Mouse (Mus musculus) cerebellum, adult 8-10 months (tissue): ENCODE measurements at regions not wholly inside any gene's neighbourhood (a gene's known extent, or its start where the extent isn't known, plus 50 kb on each side); places are given as distances from the start of the nearest gene placed in this dataset.

Experiments
- DNase-seq: peaks from one replicate; pipeline ENCODE4 v3.0.0; 2022

DNA sequence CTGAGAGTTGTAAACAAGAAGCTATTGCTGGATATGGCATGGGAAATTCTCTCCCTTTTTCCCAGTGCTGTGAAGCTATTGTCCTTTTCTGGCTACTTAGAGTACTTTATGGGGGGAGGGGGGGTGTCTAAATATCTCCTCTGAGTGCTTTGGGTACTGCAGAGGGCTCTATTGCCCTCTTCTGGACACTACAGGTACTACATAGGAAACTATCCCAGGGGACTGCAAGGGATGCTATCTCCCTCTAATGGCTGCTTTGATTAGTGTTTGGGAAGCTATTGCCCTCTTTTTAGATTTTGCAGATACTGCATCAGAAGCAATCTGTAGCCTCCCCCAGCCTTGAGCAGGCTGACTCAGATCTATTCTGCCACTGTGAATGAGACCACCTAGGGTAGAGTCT, 55.8 kb upstream of the 5430402E10Rik start:
- peak; percentile 1 for DNase-seq
